Mouse (Mus musculus): ENCODE measurements around the gene Rhou.

Rhou gene

DNA sequence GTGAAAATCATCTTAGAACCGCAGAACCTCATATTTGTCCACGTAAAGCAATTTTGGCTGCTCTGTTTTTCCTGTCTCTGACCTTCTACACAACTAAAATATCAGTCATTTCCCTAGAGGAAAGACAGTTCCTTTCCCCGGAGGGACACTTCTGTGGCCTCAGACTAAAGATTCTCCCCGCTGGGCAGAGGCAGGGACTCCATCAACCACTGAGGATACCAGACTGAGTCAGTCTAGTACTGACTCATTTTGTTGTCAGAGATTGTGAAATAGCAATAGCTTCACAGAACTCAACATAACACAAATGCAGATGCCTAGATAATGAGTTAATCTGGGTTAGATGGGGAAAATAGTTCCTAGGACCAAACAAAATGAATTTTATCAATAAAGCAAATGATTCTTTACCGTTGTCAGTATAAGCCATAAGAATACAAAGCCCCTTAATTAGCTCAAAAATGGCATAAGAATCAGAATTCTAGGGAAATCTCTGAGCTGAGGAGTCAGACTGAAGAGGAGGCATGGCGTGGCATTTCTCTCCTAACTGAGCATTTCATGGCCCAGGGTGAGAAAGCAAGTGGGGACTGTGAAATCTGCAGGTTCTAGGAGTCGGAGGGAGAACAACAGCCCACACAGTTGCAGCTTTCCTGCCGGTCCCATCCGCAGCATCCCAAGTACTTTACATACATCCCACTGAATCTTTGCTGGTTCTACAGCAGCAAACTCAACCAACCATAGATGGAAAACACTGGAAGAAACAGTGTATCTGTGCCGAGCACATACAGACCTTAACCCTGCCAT, 38.6 kb downstream of the Rhou start:
- intact Hi-C loops (cut with DNase I) = no loop called here

DNA sequence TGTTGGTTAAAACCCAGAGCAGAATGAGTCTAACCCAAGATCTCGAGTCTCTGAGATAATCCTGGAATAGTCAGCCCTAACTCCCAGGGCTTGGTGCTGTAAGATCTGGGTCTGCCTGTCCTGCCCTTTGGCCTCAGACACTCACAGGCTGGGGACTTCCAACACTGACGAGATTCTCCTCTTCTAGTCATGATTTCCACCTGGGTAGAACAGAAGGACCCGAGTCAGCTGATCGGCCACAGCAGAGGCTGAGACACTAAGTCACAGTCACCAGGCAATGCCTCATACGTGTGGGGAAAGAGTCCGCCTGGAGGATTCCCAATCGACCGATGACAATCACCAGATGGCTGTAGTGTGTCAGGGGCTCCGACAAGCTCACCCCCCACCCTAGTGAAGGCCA, 42.4 kb downstream of the Rhou start:
- intact Hi-C loops (cut with DNase I) = no loop called here

DNA sequence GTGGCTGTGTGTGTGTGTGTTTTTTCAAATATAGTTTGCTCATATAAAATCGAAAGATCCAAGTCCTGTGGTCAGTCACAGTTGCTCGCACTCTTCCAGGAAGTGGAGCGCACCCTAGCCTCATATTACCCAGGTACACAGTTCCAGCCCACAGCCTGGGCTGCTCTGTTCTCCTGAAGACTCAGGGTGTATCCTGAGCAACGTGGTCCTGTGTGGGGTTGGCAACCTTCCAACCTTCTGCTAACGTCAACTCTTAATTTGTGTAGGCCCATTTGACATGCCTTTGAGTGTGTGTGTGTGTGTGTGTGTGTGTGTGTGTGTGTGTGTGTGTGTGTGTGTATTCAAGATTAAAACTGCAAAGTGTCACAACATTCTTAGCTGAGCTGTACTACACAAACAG, 43.6 kb downstream of the Rhou start:
- intact Hi-C loops (cut with DNase I) = no loop called here

DNA sequence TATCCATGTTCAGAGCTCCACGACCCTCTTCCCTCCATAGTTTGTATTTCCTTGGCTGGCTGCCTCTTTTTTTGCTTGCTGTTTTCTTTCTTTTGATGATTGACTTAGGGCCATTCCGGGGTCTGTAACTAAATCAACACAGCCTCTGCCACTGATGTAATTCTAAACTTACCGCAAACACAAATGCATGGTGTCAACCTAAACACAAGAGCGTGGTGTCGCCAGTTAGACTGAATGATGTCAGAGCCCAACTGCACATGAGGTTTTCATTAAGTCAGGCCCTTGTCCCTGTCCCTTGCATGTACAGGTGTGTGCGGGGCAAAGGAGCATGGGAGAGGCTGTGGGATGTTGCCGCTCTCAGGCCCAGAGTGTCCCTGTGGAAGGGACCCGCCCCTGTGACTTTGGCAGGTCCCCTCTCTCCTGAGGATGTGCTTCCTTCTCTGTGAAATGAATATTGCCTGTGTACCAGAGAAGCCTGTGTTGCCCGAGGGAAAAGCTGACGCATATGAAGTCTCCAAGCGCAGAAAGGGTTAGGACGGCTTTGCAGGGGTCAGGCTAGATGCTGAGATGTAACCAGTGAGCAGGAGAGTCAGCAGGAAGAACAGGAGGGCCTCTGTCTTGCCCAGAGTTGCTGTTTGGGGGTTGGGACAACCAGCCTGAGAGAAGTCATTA, 46.8 kb downstream of the Rhou start:
- intact Hi-C loops (cut with DNase I) = no loop called here

DNA sequence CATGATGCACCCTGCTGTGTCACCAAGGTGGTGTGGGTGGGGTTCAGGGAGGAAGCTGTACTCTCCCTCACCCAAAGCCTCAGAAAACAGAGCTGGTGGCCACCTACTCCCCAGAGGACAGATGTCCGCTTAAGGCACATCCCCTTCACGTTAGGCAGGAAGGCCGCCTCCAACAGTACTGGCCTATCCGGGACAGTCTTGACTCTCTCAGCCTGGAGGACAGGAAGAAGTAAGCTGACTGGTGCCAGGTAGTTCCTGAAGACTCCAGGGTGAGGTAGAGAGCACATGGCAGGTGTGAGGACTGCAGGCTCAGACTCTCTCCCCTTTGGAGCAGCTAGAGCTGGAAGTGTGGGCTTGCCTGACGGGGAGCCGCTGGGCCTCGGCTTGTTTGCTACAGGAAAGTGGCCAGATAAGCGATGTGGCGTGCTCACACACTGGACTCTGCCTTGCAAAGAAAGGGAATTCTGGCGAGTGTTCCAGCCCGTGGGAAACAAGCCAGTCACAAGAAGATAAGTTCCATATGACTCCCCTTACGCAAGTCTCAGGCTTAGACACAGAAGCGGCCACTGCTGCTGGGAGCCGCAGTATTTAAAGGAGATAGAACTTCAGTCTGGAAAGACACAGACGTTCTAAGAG, 48.3 kb downstream of the Rhou start:
- intact Hi-C loops (cut with DNase I) = no loop called here

DNA sequence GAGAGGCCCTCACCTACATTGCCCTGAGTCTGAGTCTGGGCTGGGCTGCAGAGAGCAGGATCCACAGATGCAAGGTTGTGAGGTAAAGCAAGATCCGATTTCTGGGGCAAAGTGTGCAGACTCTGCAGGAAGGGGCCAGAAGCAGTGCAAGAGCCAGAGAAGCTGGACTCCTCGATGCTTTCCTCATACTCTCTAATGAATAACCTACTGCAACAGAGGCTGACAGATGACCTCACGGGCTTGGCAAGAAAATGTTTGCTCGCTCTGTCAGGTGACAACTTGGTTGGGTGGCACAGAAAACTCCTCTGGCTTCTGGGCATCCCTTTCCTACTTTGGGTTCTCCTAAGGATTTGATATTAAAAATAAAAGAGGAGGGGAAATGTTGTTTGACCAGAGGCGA, 51.6 kb downstream of the Rhou start:
- intact Hi-C loops (cut with DNase I) = no loop called here

DNA sequence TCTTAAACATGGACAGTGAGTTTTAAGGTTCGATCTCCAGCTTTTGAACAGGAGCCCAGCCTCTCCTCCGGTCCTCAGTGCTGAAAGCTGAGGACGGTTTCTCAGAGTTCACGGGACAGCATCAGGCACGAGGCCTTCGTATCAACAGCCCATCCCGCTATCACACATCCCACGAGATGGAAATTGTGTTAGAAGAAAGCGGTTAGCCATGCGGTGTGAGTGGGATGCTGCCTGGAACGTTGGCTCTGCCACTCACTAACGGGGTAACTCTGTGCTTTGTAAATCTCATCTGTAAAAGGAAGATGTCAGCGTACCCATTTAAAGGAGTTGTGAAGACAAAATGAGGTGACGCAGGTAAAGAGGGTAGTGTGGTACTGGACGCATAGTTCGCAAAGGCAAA, 53.4 kb downstream of the Rhou start:
- intact Hi-C loops (cut with DNase I) = no loop called here

DNA sequence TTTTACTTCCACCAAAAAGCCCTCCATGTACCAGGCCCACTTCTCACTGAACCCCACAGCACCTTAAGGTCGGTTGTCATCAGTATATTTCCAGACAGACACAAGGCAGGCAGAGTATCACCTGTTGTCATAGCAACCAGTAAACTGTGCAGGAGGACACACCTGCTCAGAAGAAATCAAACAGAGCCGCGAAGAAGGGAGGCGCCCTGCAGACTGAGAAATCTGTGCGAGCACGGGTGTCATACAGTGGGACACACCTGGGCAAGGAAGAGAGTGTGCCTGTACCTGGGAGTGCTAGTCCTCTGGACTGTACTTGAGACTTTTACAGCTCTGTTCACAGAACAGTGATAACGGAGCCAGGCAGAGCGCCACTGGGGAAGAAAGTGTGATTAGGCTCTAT, 55.0 kb downstream of the Rhou start:
- intact Hi-C loops (cut with DNase I) = no loop called here

- intact Hi-C loops (cut with DNase I) = no loop called here
Observed at GRCm38 (mm10) chr8:123710335-123710734, 56.6 kb downstream of the Rhou start.

Data from adrenal gland (tissue).